Mouse (Mus musculus) intestine, postnatal 0 days (tissue): ENCODE data around the gene Hist2h2aa2. TPM values are rescaled to one million over a fixed set of nuclear protein-coding genes. Genes with fewer than 3 reads are reported as not detected.
"Not testable (repeated sequence)": the region's sequence is repeated elsewhere in the genome, so short reads cannot be mapped to it uniquely, and the experiment has no call there.

Experiments used
- ATAC-seq: fragments of 200-750 bp; cut with Nextera tagmentation; 2 replicates; pipeline ENCODE4 v1.8.0; 2017; ENCODE audit warnings: mild to moderate bottlenecking, moderate TSS enrichment, moderate library complexity
- H3K27ac ChIP-seq: fragments of 300-500 bp; sonication (generic); 2 replicates; pipeline ENCODE4 v1.5.1; 2014; ENCODE audit warnings: mild to moderate bottlenecking, low read depth, low read length, moderate library complexity
- H3K27me3 ChIP-seq: fragments of 300-500 bp; sonication (generic); replicated peaks from 2 replicates; pipeline ENCODE4 v1.6.1; 2014; ENCODE audit warnings: low read length, mixed read lengths; ENCODE audit not compliant: control insufficient read depth, insufficient read depth
- H3K36me3 ChIP-seq: fragments of 300-500 bp; sonication (generic); 2 replicates; pipeline ENCODE4 v1.6.1; 2014; ENCODE audit warnings: mild to moderate bottlenecking, moderate library complexity; ENCODE audit not compliant: control insufficient read depth, insufficient read depth
- H3K4me1 ChIP-seq: fragments of 300-500 bp; sonication (generic); replicated peaks from 2 replicates; pipeline ENCODE4 v1.6.1; 2014; ENCODE audit warnings: antibody characterized with exemption, low read length, mixed read lengths; ENCODE audit not compliant: control insufficient read depth, insufficient read depth
- H3K4me2 ChIP-seq: fragments of 300-500 bp; sonication (generic); replicated peaks from 2 replicates; pipeline ENCODE4 v1.6.1; 2014; ENCODE audit warnings: low read depth, mild to moderate bottlenecking, moderate library complexity
- H3K4me3 ChIP-seq: fragments of 300-500 bp; sonication (generic); 2 replicates; pipeline ENCODE4 v1.5.1; 2014; ENCODE audit warnings: low read depth, low read length
- H3K9ac ChIP-seq: fragments of 300-500 bp; sonication (generic); 2 replicates; pipeline ENCODE4 v1.6.1; 2014; ENCODE audit warnings: mild to moderate bottlenecking, low read depth, low read length
- H3K9me3 ChIP-seq: fragments of 300-500 bp; sonication (generic); 2 replicates; pipeline ENCODE4 v1.6.1; 2016; ENCODE audit warnings: mixed run types; ENCODE audit not compliant: control insufficient read depth
- CTCF ChIP-seq: sonication (generic); IDR thresholded peaks from 2 replicates; pipeline ENCODE4 v1.5.1; 2016; ENCODE audit warnings: low read depth, mild to moderate bottlenecking, control low read depth, antibody characterized with exemption, moderate library complexity
- WGBS: fragments of 180-500 bp; shearing (Covaris S2); extraction: QIAGEN DNeasy Blood & Tissue Kit; methylation state at CpG from one replicate; pipeline ENCODE4 v1.1.7; 2014; 5-methylcytosine and 5-hydroxymethylcytosine counted together
- polyA plus RNA-seq: library from polyadenylated mRNA; unstranded; fragments of >200 nt; fragmentation: Nextera tagmentation; extraction: Ambion mirVana; gene quantifications from 2 replicates; pipeline ENCODE4 v1.2.1, GENCODE M21; 2015

The Hist2h2aa2 gene
- polyA plus RNA-seq, 1 experiment from 2014 or later: 87.4 TPM

DNA sequence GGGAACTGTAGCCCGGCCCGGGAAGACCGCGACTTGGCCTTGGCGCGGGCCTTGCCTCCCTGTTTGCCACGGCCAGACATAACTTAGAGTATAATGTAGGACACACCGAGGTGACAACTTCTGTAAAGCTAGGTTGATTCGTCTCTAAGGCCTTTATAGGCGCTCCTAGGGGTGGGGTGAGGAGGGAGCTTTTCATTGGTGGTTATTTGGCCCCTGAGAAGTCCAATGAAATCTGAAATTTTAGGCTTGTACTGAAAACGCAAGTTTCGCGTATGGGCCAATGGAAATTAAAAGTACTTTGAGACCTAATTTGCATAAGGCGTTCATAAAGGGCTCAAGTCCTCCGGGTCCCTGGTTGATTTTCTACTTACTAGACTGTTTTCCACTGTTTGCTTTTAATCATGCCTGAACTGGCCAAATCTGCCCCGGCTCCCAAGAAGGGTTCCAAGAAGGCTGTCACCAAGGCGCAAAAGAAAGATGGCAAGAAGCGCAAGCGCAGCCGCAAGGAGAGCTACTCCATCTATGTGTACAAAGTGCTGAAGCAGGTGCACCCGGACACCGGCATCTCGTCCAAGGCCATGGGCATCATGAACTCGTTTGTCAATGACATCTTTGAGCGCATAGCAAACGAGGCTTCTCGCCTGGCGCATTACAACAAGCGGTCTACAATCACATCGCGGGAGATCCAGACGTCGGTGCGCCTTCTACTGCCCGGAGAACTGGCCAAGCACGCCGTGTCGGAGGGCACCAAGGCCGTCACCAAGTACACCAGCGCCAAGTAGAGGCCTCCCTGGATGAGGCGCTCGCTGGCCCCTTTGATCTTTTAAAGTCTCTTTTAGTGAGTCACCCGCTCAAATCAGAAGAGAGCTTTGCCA lies 19.1 kb downstream of the Hist2h2aa2 start, which contains the start of the genes Hist2h2ac and Hist2h2be:
Gene Hist2h2ac, minus strand, starts transcription at position 116 of the 875 bp plus-strand sequence.
Gene Hist2h2be, plus strand, starts transcription at position 355 of the 875 bp plus-strand sequence.
- peak within 1 kb of the TSS; percentile 59 for H3K4me3 ChIP-seq
- peak within 1 kb of the TSS; percentile 76 for H3K4me2 ChIP-seq
- no peak; the same call in 1 of the 2 replicates for TF ChIP-seq CTCF
- ATAC-seq: peak; percentile 83
- H3K36me3 ChIP-seq: no peaks in the 10 kb centered on the region
- H3K9ac ChIP-seq: peak within 1 kb of the TSS; percentile 70
- peak within 1 kb of the TSS; percentile 92 for H3K27ac ChIP-seq
- peaks cover 3% of the 10 kb centered on the region; the same call in 1 of the 2 replicates for H3K4me1 ChIP-seq
- under 1% methylated on average over 43 of the region's 43 CpGs for WGBS
- no peaks in the 10 kb centered on the region for H3K9me3 ChIP-seq
- H3K27me3 ChIP-seq: no peaks in the 10 kb centered on the region

DNA sequence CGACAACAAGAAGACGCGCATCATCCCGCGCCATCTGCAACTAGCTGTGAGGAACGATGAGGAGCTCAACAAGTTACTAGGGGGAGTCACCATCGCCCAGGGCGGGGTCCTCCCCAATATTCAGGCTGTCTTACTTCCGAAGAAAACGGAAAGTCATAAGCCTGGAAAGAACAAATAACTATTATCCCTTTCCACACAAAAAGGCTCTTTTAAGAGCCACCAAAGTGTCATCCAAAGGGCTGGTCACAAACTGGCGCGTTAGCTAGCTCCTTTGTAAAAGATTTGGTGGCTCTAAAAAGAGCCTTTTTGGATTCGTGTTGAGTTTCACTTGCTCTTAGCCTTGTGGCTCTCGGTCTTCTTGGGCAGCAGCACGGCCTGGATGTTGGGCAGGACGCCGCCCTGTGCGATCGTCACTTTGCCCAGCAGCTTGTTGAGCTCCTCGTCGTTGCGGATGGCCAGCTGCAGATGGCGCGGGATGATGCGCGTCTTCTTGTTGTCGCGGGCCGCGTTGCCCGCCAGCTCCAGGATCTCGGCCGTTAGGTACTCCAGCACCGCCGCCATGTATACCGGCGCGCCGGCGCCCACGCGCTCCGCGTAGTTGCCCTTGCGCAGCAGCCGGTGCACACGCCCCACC lies 19.8 kb downstream of the Hist2h2aa2 start:
- peak overlapping the region; percentile 92 for H3K27ac ChIP-seq

DNA sequence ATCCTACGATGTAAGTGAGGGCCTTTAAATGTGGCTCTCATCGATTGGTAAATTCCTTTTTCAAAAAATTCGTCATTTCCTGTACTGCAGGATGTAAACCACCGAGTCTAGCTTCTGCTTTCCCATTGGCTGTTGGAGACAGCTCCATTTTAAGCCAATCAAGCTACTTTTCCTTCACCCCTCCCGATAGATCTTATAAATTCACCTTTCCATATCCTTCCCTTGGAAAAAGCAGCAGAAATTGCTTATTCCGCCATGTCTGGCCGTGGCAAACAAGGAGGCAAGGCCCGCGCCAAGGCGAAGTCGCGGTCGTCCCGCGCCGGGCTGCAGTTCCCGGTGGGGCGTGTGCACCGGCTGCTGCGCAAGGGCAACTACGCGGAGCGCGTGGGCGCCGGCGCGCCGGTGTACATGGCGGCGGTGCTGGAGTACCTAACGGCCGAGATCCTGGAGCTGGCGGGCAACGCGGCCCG lies 20.4 kb downstream of the Hist2h2aa2 start, which contains the start of the genes Bola1 and Hist2h2ab:
Gene Bola1, minus strand, starts transcription at position 49 of the 470 bp plus-strand sequence.
Gene Hist2h2ab, plus strand, starts transcription at position 205 of the 470 bp plus-strand sequence.
- H3K27ac ChIP-seq: peak within 1 kb of the TSS; percentile 92
- WGBS: 1% methylated on average over 37 of the region's 37 CpGs
- no peak for TF ChIP-seq CTCF
- ATAC-seq: peak; percentile 79
- peaks cover 3% of the 10 kb centered on the region; the same call in 1 of the 2 replicates for H3K4me1 ChIP-seq
- H3K27me3 ChIP-seq: no peaks in the 10 kb centered on the region
- peak within 1 kb of the TSS; percentile 70 for H3K9ac ChIP-seq
- H3K9me3 ChIP-seq: no peaks in the 10 kb centered on the region
- no peaks in the 10 kb centered on the region for H3K36me3 ChIP-seq
- peak within 1 kb of the TSS; percentile 59 for H3K4me3 ChIP-seq
- peak within 1 kb of the TSS; percentile 76 for H3K4me2 ChIP-seq

More for the DNA sequence above, 19.8 kb downstream of the Hist2h2aa2 start:
- WGBS: under 1% methylated on average over 38 of the region's 47 CpGs
- H3K4me1 ChIP-seq, H3K36me3 ChIP-seq, H3K27me3 ChIP-seq, H3K9me3 ChIP-seq: not testable (repeated sequence)
- H3K4me2 ChIP-seq: peak overlapping the region; percentile 76
- H3K9ac ChIP-seq: peak overlapping the region; percentile 70
- ATAC-seq: peak; percentile 4; the same call in 1 of the 2 replicates
- peak overlapping the region; percentile 59 for H3K4me3 ChIP-seq

DNA sequence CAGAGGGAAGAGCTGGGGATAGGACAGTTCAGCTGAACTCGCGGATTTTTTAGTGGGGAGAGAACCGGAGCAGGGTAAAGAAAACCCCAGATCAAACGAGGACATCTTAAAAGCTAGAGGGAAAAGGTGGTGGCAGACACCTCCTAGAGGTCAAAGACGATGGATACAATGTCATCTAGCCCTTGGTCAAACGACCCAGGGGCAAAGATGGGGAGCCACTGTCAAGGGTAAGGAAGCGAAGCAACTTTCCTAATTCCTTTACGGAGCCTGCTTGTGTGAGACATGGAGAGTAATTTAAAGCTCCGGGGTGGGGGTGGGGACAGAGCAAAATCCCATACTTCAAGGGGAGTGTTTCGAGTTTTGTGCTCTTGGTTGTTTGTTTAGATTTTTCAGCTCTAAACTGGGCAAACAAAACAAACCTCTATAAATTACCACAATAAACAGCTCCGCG lies 20.9 kb downstream of the Hist2h2aa2 start:
- no peaks in the 10 kb centered on the region for H3K9me3 ChIP-seq
- TF ChIP-seq CTCF: peak; percentile 59
- WGBS: 0% methylated on average over 12 of the region's 12 CpGs

DNA sequence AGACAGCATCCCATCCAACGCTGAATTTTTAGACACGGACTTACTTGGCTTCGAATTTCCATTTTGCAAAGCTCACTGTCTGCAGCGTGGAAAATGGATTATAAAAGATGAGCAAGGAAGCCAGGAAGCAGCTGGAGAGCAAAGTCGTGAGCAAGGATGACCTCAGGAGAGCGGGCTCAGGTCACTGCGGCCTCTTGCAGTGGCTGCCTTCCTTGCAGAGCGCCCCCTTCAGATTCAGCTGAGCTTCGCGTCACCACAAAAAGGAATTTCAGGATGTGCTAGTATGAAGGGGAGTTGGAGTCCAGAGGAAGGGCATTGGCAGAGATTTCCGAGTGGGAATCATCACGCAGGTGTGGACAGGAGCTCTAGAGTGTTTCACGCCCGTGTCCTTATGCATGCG lies 30.8 kb downstream of the Hist2h2aa2 start:
- Histone ChIP-seq H3K4me3 (no peak overlapping the region), H3K9ac (no peak overlapping the region), H3K4me1 (no peaks in the 10 kb centered on the region), H3K4me2 (no peak overlapping the region), H3K9me3 (no peaks in the 10 kb centered on the region), H3K27ac (no peak overlapping the region), H3K27me3 (0 out of 2 replicates have a peak, but pooled peaks cover 3% of the 10 kb centered on the region), H3K36me3 (no peaks in the 10 kb centered on the region)
- ATAC-seq: no peak
- TF ChIP-seq CTCF: peak; percentile 61
- 28% methylated on average over 15 of the region's 15 CpGs for WGBS

More for the DNA sequence above, 20.9 kb downstream of the Hist2h2aa2 start:
- Histone ChIP-seq H3K4me2 (peak overlapping the region; percentile 76), H3K27ac (peak overlapping the region; percentile 92), H3K36me3 (no peaks in the 10 kb centered on the region), H3K4me1 (peaks cover 1% of the 10 kb centered on the region; the same call in 1 of the 2 replicates), H3K27me3 (no peaks in the 10 kb centered on the region), H3K9ac (peak overlapping the region; percentile 35), H3K4me3 (peak overlapping the region; percentile 59)
- peak; percentile 5; the same call in 1 of the 2 replicates for ATAC-seq
